Mouse (Mus musculus): Measurements from ENCODE around the gene Tspan4. TPM values are rescaled to one million over a fixed set of nuclear protein-coding genes. Genes with fewer than 3 reads are reported as not detected.

Gene Tspan4
- total and polyA plus RNA-seq, 2 experiments from 2014 or later: 83.9 to 119 TPM

- H3K9ac ChIP-seq (replicated peaks; ENCODE audit: low read length): no peak overlapping the region
- ATAC-seq: no peak
- peaks cover 12% of the 10 kb centered on the region for H3K36me3 ChIP-seq (ENCODE audit: insufficient read depth, low read length)
- no peaks in the 10 kb centered on the region for H3K9me3 ChIP-seq (ENCODE audit: low read length)
- H3K27ac ChIP-seq: no peak overlapping the region
- H3K4me1 ChIP-seq (ENCODE audit: insufficient read depth, low read length): peaks cover 30% of the 10 kb centered on the region
- H3K27me3 ChIP-seq (ENCODE audit: insufficient read depth, low read length): 0 out of 2 replicates have a peak, but pooled peaks cover 1% of the 10 kb centered on the region
- WGBS: 89% methylated on average over 10 of the region's 10 CpGs
- H3K4me3 ChIP-seq (ENCODE audit: low read length): no peak overlapping the region
- TF ChIP-seq CTCF (IDR thresholded peaks at IDR 0.05; ENCODE audit: low read depth): no peak
- no peak for DNase-seq (ENCODE audit: low spot score)
- H3K4me2 ChIP-seq (ENCODE audit: low read depth, low read length): no peak overlapping the region
Measured at GRCm38 (mm10) chr7:141470637-141470944, 4.4 kb upstream of the Tspan4 start.

- Histone ChIP-seq H3K27me3 (ENCODE audit: insufficient read depth, low read length) (no peaks in the 10 kb centered on the region), H3K9me3 (ENCODE audit: low read length) (no peaks in the 10 kb centered on the region), H3K9ac (replicated peaks; ENCODE audit: low read length) (no peak overlapping the region), H3K4me3 (ENCODE audit: low read length) (no peak overlapping the region), H3K4me2 (ENCODE audit: low read depth, low read length) (no peak overlapping the region), H3K4me1 (ENCODE audit: insufficient read depth, low read length) (peaks cover 34% of the 10 kb centered on the region), H3K36me3 (ENCODE audit: insufficient read depth, low read length) (peaks cover 12% of the 10 kb centered on the region), H3K27ac (no peak overlapping the region)
- WGBS: 83% methylated on average over 1 of the region's 1 CpGs
- ATAC-seq: no peak
- DNase-seq (ENCODE audit: low spot score): no peak
- TF ChIP-seq CTCF (IDR thresholded peaks at IDR 0.05; ENCODE audit: low read depth): no peak
Measured at GRCm38 (mm10) chr7:141471236-141471635, 3.8 kb upstream of the Tspan4 start.

GRCm38 (mm10) chr7:141472226-141472625 is 2.8 kb upstream of the Tspan4 start:
- Histone ChIP-seq H3K27ac (no peak overlapping the region), H3K4me3 (ENCODE audit: low read length) (no peak overlapping the region), H3K4me2 (ENCODE audit: low read depth, low read length) (no peak overlapping the region), H3K27me3 (ENCODE audit: insufficient read depth, low read length) (no peaks in the 10 kb centered on the region), H3K9ac (replicated peaks; ENCODE audit: low read length) (no peak overlapping the region), H3K4me1 (ENCODE audit: insufficient read depth, low read length) (peaks cover 34% of the 10 kb centered on the region), H3K9me3 (ENCODE audit: low read length) (no peaks in the 10 kb centered on the region), H3K36me3 (ENCODE audit: insufficient read depth, low read length) (peaks cover 12% of the 10 kb centered on the region)
- 81% methylated on average over 6 of the region's 6 CpGs for WGBS
- no peak for TF ChIP-seq CTCF (IDR thresholded peaks at IDR 0.05; ENCODE audit: low read depth)
- ATAC-seq (no peak), DNase-seq (ENCODE audit: low spot score) (no peak)

GRCm38 (mm10) chr7:141472763-141473162 is 2.3 kb upstream of the Tspan4 start:
- no peak overlapping the region for H3K4me3 ChIP-seq (ENCODE audit: low read length)
- H3K27ac ChIP-seq: no peak overlapping the region
- H3K27me3 ChIP-seq (ENCODE audit: insufficient read depth, low read length): no peaks in the 10 kb centered on the region
- peaks cover 12% of the 10 kb centered on the region for H3K36me3 ChIP-seq (ENCODE audit: insufficient read depth, low read length)
- no peak for ATAC-seq
- H3K9ac ChIP-seq (replicated peaks; ENCODE audit: low read length): no peak overlapping the region
- no peaks in the 10 kb centered on the region for H3K9me3 ChIP-seq (ENCODE audit: low read length)
- H3K4me1 ChIP-seq (ENCODE audit: insufficient read depth, low read length): peaks cover 34% of the 10 kb centered on the region
- no peak for TF ChIP-seq CTCF (IDR thresholded peaks at IDR 0.05; ENCODE audit: low read depth)
- no peak for DNase-seq (ENCODE audit: low spot score)
- WGBS: 85% methylated on average over 6 of the region's 6 CpGs
- H3K4me2 ChIP-seq (ENCODE audit: low read depth, low read length): no peak overlapping the region

GRCm38 (mm10) chr7:141474160-141474559 is 880 bp upstream of the Tspan4 start:
- no peak for TF ChIP-seq CTCF (IDR thresholded peaks at IDR 0.05; ENCODE audit: low read depth)
- Histone ChIP-seq H3K9me3 (ENCODE audit: low read length) (no peaks in the 10 kb centered on the region), H3K36me3 (ENCODE audit: insufficient read depth, low read length) (peaks cover 12% of the 10 kb centered on the region), H3K27me3 (ENCODE audit: insufficient read depth, low read length) (no peaks in the 10 kb centered on the region), H3K4me3 (ENCODE audit: low read length) (peak overlapping the region; percentile 60), H3K4me2 (ENCODE audit: low read depth, low read length) (peak overlapping the region; percentile 77), H3K9ac (replicated peaks; ENCODE audit: low read length) (peak overlapping the region; percentile 87), H3K4me1 (ENCODE audit: insufficient read depth, low read length) (peaks cover 21% of the 10 kb centered on the region), H3K27ac (no peak overlapping the region)
- 14% methylated on average over 5 of the region's 5 CpGs for WGBS
- no peak for ATAC-seq
- DNase-seq (ENCODE audit: low spot score): no peak

GRCm38 (mm10) chr7:141475805-141476158 is 742 bp downstream of the Tspan4 start:
- ATAC-seq: peak; percentile 2; the same call in 1 of the 2 replicates
- Histone ChIP-seq H3K4me2 (ENCODE audit: low read depth, low read length) (peak overlapping the region; percentile 77), H3K9ac (replicated peaks; ENCODE audit: low read length) (peak overlapping the region; percentile 87), H3K4me3 (ENCODE audit: low read length) (peak overlapping the region; percentile 60), H3K36me3 (ENCODE audit: insufficient read depth, low read length) (peaks cover 12% of the 10 kb centered on the region), H3K27me3 (ENCODE audit: insufficient read depth, low read length) (no peaks in the 10 kb centered on the region), H3K9me3 (ENCODE audit: low read length) (no peaks in the 10 kb centered on the region), H3K27ac (peak overlapping the region; percentile 80; the same call in 1 of the 2 replicates), H3K4me1 (ENCODE audit: insufficient read depth, low read length) (peaks cover 14% of the 10 kb centered on the region)
- WGBS: 3% methylated on average over 12 of the region's 12 CpGs
- DNase-seq (ENCODE audit: low spot score): no peak
- no peak for TF ChIP-seq CTCF (IDR thresholded peaks at IDR 0.05; ENCODE audit: low read depth)

- DNase-seq (ENCODE audit: low spot score) (peak; percentile 50), ATAC-seq (peak; percentile 8; the same call in 1 of the 2 replicates)
- H3K9ac ChIP-seq (replicated peaks; ENCODE audit: low read length): no peak overlapping the region; the same call in none of the 2 replicates
- peak; percentile 41; the same call in 1 of the 2 replicates for TF ChIP-seq CTCF (IDR thresholded peaks at IDR 0.05; ENCODE audit: low read depth)
- H3K27me3 ChIP-seq (ENCODE audit: insufficient read depth, low read length): no peaks in the 10 kb centered on the region
- 6% methylated on average over 17 of the region's 17 CpGs for WGBS
- H3K4me1 ChIP-seq (ENCODE audit: insufficient read depth, low read length): peaks cover 18% of the 10 kb centered on the region
- 0 out of 2 replicates have a peak overlapping the region, but pooled peaks have one; percentile 7 for H3K4me3 ChIP-seq (ENCODE audit: low read length)
- peak overlapping the region; percentile 77 for H3K4me2 ChIP-seq (ENCODE audit: low read depth, low read length)
- H3K36me3 ChIP-seq (ENCODE audit: insufficient read depth, low read length): peaks cover 9% of the 10 kb centered on the region
- no peaks in the 10 kb centered on the region for H3K9me3 ChIP-seq (ENCODE audit: low read length)
- H3K27ac ChIP-seq: peak overlapping the region; percentile 80
Measured at GRCm38 (mm10) chr7:141476226-141476980, 1.4 kb downstream of the Tspan4 start.
